In the genomic region with DNA sequence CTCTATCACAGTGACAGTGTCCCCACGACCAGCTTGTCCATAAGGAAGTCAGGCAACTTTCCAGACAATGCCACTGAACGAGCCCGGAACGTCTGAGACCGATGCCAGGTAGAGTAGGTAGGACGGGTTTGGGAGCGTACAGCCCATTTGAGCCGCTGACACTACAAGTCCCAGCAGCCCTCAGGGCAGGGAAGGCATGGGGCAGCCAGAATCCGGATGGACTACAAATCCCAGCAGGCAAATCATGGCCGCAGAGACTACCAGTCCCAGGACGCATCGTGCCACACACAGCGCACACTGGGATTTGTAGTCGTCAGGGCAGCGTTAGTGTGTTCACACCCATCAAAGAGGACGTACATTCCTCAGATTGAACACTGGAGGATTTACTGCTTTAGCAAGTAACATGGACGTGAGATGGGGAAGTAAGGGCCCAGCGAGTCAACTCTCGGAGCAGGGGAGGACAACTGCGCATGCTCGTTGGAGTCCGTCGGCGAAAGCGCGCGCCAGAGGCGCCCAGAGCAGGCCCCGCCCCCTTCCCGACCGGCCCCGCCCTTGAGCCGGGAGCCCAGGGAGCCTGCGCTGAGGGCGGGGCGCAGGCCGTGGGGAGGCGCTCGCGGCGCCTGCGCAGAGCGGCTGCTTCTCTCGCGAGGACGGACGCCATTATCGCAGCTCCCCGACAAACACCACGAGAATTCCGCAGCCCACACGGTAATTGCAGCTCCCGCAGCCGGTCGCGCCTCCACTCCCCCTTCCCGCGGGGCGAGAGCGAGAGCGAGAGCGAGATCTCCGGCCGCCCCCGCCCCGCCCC, we compare ENCODE assay signal across 8 mouse cellular contexts. TPM values are rescaled to one million over a fixed set of nuclear protein-coding genes. Genes with fewer than 3 reads are reported as not detected.
DNase-seq lines count a peak whose midpoint lies in the region; ATAC-seq and TF ChIP-seq lines count a peak whose summit lies in the region.

No protein-coding gene starts in this region.

- peak overlapping the region; percentile 31 for H3K27ac ChIP-seq in cortical plate, adult 2 months (ENCODE audit: insufficient read depth, low read length)

- no peaks in the 10 kb centered on the region for H3K27me3 ChIP-seq in megakaryocyte, embryonic 14.5 days (replicated peaks)

- peak; percentile 97 to 99 for DNase-seq in gastrocnemius, adult 8-10 months (ENCODE audit: low spot score in 2 of 2)
- DNase-seq in hindlimb bud, embryonic 11.5 days (ENCODE audit: extremely low spot score, low read depth, low spot score) = peak; percentile 97
- DNase-seq in left cerebral cortex, adult 8-10 months (ENCODE audit: low spot score in 2 of 2) = peak; percentile 96 to 99
- peak; percentile 98 to 99 for DNase-seq in right cerebral cortex, postnatal 10 days (ENCODE audit: low spot score in 2 of 2)
- DNase-seq in urinary bladder, postnatal 25 days (ENCODE audit: low spot score) = peak; percentile 98

- H3K4me1 ChIP-seq in cortical plate, adult 2 months (ENCODE audit: control insufficient read depth, insufficient read depth, low read length) = peaks cover 3% of the 10 kb centered on the region; the same call in 1 of the 2 replicates
- H3K4me1 ChIP-seq in megakaryocyte, embryonic 14.5 days = peaks cover 74% of the 10 kb centered on the region

- TF ChIP-seq POLR2A in cortical plate, adult 2 months (IDR thresholded peaks at IDR 0.05; ENCODE audit: extremely low read depth, insufficient read depth, low read length) = peak; percentile 87

- no peaks in the 10 kb centered on the region for H3K9me3 ChIP-seq in megakaryocyte, embryonic 14.5 days

- peaks cover 34% of the 10 kb centered on the region for H3K36me3 ChIP-seq in megakaryocyte, embryonic 14.5 days (replicated peaks; ENCODE audit: low read length)

- TF ChIP-seq CTCF in cortical plate, adult 2 months (IDR thresholded peaks at IDR 0.05; ENCODE audit: extremely low read depth, insufficient read depth, low read length) = no peak

- peak overlapping the region; percentile 36 for H3K4me3 ChIP-seq in cortical plate, adult 2 months (ENCODE audit: insufficient read depth, low read length)
- peak overlapping the region; percentile 98 for H3K4me3 ChIP-seq in megakaryocyte, embryonic 14.5 days (replicated peaks)

- ATAC-seq in activated CD4-positive, CD25-positive, alpha-beta regulatory T cell, adult 4 months = peak; percentile 87

RNA-seq across cellular contexts. Expression of gene Banp, which starts 0.6 kb away (rescaled TPM):
- 10 to 100 TPM; 24.3 to 30.2 TPM for polyA plus RNA-seq in activated CD4-positive, CD25-positive, alpha-beta regulatory T cell, adult 4 months (2017; shearing (Covaris generic))
- polyA plus RNA-seq in cortical plate, adult 2 months (2012; rRNA removed) = 68.4 and 76.1 TPM in 2 replicates
- total RNA-seq in gastrocnemius, adult 8-10 months (2022) = 10 to 100 TPM in 1 of 4 experiments, 1 to 10 TPM in 3; 5.4 to 16.0 (median 6.3) TPM
- 10 to 100 TPM; 26.1 to 35.5 (median 27.9) TPM for total RNA-seq in left cerebral cortex, adult 8-10 months (2022)
- polyA plus RNA-seq in megakaryocyte, embryonic 14.5 days (2012; ENCODE audit: insufficient read depth, low replicate concordance) = 47.5 and 119 TPM in 2 replicates

RNA-seq across cellular contexts. Expression of gene Car5a, which starts 5.4 kb away (rescaled TPM):
- polyA plus RNA-seq in activated CD4-positive, CD25-positive, alpha-beta regulatory T cell, adult 4 months (2017; shearing (Covaris generic)) = under 1 TPM in 1 of 2 experiments, not detected in 1; 0.40 TPM
- 0.29 and 0.42 TPM in 2 replicates for polyA plus RNA-seq in cortical plate, adult 2 months (2012; rRNA removed)
- not detected for total RNA-seq in gastrocnemius, adult 8-10 months (2022)
- under 1 TPM in 1 of 4 experiments, not detected in 3; 0.53 TPM for total RNA-seq in left cerebral cortex, adult 8-10 months (2022)
- polyA plus RNA-seq in megakaryocyte, embryonic 14.5 days (2012; ENCODE audit: insufficient read depth, low replicate concordance) = 2.1 TPM in 1 of 2 replicates, not detected in the other

RNA-seq across cellular contexts. Expression of gene Slc7a5, which starts 42.7 kb away (rescaled TPM):
- 1 to 10 TPM; 4.7 to 6.6 TPM for polyA plus RNA-seq in activated CD4-positive, CD25-positive, alpha-beta regulatory T cell, adult 4 months (2017; shearing (Covaris generic))
- polyA plus RNA-seq in cortical plate, adult 2 months (2012; rRNA removed) = 74.1 and 75.6 TPM in 2 replicates
- total RNA-seq in gastrocnemius, adult 8-10 months (2022) = 1 to 10 TPM in 3 of 4 experiments, under 1 TPM in 1; 0.77 to 1.4 (median 1.2) TPM
- total RNA-seq in left cerebral cortex, adult 8-10 months (2022) = 10 to 100 TPM; 57.0 to 73.5 (median 61.5) TPM
- 77.3 and 236 TPM in 2 replicates for polyA plus RNA-seq in megakaryocyte, embryonic 14.5 days (2012; ENCODE audit: insufficient read depth, low replicate concordance)

Comparison
In these comparisons a context has a peak if more than half of its experiments do, and no peak if none do; other contexts are left out.
1. Peak in every context shown above with its lines: DNase-seq, ATAC-seq, H3K4me3 ChIP-seq and H3K27ac ChIP-seq.